Mouse (Mus musculus) adrenal gland, postnatal 25 days (tissue): ENCODE measurements around the gene Dicer1. TPM values are rescaled to one million over a fixed set of nuclear protein-coding genes. Genes with fewer than 3 reads are reported as not detected.
"Not testable (repeated sequence)": the region's sequence is repeated elsewhere in the genome, so short reads cannot be mapped to it uniquely, and the experiment has no call there.

ENCODE experiments used
- DNase-seq: peaks from one replicate; pipeline ENCODE4 v3.0.0; 2021; ENCODE audit warnings: mixed read lengths
- total RNA-seq: library from RNA; stranded (reverse); gene quantifications from 2 replicates; pipeline ENCODE4 v1.2.3, GENCODE M21; 2021

Gene Dicer1
- total RNA-seq, 1 experiment from 2014 or later = 59.4 TPM

GRCm38 (mm10) chr12:104740841-104741787 lies 10.6 kb downstream of the Dicer1 start:
- DNase-seq = no peak

GRCm38 (mm10) chr12:104738931-104739330 lies 12.8 kb downstream of the Dicer1 start:
- DNase-seq = no peak

GRCm38 (mm10) chr12:104738446-104738845 lies 13.3 kb downstream of the Dicer1 start:
- DNase-seq = no peak

- no peak for DNase-seq
Measured at GRCm38 (mm10) chr12:104737666-104738065, 14.1 kb downstream of the Dicer1 start.

GRCm38 (mm10) chr12:104735993-104736395 lies 15.8 kb downstream of the Dicer1 start:
- DNase-seq = no peak

DNA sequence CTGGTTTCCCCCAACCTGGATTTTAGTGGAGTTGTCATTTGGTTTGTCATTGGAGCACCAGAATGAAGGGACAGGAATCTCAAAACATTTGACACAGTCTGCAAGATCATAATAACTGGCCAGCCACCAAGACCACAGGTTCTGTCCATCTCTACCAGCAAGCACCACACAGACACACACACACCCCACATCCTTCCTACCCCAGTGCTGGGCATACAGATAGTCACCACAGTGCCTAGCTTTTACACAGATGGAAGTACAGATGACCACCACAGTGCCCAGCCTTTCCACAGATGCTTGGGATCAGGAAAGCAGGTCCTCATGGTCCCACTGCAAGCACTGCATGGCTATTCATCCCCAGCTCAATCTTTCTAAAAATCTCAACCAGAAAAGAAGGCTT lies 18.6 kb downstream of the Dicer1 start:
- no peak for DNase-seq

- DNase-seq = no peak
Measured at GRCm38 (mm10) chr12:104731782-104732181, 20.0 kb downstream of the Dicer1 start.

- DNase-seq = not testable (repeated sequence)
Measured at GRCm38 (mm10) chr12:104726436-104726835, 25.3 kb downstream of the Dicer1 start.

GRCm38 (mm10) chr12:104722056-104722455 lies 29.7 kb downstream of the Dicer1 start:
- DNase-seq = no peak

DNA sequence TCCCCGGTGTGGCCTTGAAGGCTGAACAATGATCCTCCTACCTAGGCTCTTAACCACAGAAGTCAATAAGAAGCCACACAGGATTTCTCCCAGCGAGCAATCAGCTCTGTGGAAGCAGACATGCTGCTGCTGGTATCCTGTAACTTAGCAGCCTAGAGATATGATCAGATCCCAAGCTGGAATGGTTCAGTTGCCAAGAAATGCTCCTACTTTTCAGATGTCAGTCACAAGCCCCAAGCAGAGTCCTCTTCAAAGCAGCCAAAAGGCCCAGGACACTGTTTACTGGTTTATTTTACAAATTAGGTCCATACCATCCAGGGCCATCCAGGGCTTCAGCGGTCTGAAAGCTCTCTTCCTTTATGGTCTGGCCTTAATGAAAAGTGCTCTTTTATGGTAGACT lies 30.7 kb downstream of the Dicer1 start:
- DNase-seq = no peak

DNA sequence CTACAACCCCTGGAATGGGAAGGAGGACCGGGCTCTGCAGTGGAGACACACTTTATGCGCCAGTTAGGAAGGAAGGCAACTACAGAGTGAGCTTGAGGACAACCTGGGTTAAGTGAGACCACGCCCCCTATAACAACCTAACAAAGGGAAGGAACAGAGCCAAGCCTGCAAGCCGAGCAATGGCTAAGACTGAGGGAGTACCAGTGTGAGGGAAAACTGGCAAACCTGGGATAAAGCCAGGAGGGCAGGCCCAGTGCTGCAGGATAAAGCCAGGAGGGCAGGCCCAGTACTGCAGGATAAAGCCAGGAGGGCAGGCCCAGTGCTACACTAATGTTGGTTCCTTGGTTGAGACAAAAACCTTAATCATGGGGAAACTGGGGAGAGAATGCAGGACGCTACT lies 32.8 kb downstream of the Dicer1 start:
- DNase-seq = no peak

DNA sequence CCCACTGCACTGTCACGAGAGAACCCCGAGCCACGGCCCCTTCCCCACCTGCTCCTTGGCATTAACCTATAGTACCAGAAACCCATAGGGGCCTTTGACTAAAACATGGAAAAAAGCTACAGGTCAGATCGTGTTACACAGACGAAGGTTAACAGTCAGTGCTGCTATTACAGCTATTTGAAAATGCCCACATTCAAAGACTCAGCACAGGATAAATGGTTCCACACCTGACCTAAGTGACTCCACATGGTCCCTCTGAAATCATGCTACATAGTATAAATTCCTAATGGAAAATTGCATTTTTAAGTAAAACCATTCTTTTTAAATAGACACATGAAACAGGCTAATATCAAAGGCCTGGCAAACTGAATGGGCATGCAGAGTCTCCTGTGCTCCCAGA lies 35.3 kb downstream of the Dicer1 start:
- DNase-seq = no peak

DNA sequence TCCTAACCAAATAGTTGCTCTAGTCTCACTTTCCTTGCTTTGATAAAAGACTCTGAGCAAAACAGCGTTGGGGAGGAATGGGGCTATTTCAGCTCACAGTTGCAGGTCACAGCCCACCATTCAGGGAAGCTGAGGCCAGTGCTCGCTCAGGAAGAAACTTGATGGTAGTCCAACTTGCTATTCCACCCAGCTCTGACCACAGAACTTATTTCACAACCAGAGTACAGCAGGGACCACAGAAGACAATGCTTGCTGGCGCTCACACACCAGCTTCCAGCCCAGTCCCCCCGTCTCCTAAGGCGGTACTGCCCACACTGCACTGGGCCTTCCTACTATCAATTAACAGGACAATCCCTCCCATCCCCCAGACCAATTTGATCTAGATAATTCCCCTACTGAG lies 36.3 kb downstream of the Dicer1 start:
- no peak for DNase-seq

DNA sequence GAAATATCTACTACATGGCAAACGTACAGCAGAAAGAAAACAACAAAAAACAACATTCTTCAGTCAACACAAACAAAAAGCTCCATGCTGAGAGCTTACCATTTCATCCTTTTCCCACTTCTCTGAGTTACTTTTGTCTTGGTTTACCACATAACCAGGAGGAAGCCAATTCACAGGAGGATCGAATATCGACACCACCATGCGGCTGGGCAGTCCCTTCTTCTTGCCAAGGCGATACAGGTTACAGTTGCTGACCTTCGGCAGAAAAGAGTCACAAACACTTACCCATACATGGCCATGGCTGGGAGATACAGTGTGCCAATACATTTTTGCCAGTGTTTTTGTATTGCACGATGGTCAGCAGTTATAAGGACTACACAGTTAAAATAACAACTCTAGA lies 51.5 kb downstream of the Dicer1 start:
- DNase-seq = no peak

DNA sequence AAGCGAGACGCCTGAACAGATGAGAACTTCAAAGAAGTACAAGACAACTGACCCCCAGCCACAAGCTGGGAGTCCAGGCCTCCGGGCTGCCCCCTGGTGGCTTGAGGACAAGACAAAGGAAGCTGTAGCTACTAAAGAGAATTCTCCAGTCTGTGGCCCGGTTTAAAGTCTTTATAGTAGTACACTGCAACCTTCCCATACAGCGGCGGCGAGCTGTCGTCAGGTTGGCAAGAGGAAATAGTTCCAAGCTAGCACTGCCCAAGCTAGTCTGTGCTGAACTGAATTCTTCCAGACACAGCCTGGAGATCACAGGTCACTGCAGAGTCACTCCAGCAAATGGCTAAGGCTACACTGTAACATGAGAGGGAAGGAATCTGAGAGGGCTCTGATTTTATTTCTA lies 52.0 kb downstream of the Dicer1 start:
- DNase-seq = peak; percentile 57

GRCm38 (mm10) chr12:104695514-104695913 lies 56.2 kb downstream of the Dicer1 start:
- no peak for DNase-seq

DNA sequence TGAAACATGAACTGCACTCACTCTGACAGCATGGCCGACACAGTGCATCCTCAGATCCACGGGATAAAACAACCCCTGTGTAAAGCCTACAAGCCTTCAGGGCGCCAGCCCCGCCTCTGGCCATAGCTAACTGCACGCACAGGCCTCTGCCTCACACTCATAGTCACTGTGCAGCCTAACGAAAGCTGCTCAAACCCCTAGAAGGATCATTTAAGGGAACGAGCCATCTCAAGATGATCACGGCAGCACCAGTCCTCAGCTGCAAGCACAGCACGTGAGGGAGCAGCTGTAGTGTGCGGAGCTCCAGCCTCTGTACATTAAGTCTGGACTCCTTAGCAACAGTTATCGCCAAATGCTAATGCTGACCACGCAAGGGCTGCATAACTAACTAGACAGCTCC lies 58.9 kb downstream of the Dicer1 start:
- no peak for DNase-seq

DNA sequence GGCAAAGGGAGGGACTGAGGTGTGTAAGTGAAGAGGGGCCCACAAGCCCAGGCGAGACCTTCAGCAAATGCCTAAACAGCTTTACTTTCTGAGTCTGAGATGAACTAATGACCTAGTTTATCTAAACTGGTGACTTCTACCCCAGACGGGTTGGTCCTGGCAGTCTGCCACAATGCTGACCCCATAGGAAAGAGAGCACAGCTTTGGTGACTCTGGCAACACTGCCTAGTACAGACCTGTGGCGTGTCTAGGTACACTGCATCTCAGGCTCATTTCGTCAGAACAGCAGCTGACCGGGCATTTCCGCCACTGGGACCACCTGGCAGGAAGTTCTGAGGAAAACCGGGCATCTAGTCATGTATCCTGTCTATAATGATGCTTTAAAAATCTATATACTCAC lies 61.3 kb downstream of the Dicer1 start:
- DNase-seq = no peak

DNA sequence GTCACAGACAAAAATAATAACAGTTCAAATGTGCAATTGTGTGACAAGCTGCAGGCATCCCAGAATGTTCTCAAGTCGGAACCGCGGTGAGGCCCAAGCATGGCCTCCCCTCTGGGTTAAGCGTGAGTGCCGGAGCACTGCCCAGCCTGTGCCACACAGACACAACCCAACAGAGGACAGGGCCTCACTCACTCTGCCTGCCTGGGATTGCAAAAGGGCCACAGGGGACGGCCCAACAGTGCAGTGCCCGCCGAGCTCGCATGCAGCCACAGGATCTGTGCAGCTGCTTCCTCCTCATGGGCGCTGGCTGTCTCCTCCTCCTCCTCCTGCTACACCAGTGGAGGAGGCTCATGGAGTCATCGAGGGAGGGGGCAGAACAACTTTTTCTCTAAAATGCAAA lies 62.9 kb downstream of the Dicer1 start:
- DNase-seq = no peak

DNA sequence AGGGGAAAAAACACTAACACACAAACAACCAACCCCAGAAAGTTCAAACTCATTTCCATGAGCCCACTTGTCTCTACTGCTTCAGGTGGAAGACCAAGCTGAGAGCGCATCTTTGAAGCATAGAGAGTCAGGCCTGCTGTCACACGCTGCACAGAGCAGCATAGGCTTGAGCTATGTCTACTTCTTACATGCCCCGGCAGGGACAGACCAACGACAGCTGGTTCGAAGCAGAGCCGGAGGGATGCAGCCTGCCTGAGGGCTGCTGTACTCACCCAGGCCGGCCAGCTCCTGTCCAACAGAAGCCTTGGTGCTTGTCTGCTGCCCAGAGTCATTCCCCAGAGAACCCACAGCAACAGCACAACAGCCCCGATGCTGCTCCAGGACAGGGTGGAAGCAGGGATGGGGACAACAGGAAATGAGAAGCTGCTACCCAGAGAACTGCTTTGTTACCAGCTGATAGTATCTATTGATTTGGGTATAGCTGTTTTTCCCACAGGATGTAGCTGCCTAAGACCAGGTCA lies 67.3 kb downstream of the Dicer1 start:
- DNase-seq = no peak

DNA sequence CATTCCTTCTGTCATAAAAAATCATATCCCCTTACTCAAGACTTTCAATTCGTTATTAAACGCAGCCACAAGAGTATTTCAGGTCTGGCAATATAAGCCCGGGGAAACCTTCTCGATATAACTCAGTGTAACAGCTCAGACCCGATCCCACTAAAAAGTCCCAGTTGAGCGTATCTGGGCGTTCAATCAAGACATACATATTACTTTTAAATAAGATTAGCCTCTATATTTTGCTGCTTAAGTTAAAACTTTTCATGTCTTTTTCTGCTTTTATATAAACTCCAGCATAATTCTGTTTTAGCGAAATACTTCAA lies 72.0 kb downstream of the Dicer1 start:
- DNase-seq = no peak

- DNase-seq = no peak
Measured at GRCm38 (mm10) chr12:104679121-104679818, 72.5 kb downstream of the Dicer1 start.

DNA sequence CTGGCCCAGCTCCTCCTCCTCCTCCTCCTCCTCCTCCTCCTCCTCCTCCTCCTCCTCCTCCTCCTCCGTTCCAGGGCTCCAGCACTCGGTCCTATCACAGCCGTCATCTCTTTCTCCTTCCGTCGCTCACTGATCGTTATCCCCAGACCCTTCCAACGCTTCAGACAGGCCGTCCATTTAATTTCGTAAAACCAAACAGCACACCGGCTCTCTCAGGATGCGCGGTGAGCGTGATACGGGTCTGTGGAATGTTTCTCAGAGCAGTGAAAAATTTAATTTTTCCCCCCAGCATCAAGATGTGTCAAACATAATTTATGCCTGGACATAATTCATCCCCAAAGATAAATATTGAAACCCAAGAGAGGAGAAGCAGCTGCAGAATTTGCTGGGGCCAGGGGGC lies 73.3 kb downstream of the Dicer1 start:
- no peak for DNase-seq
